Mouse (Mus musculus): Measurements from ENCODE around the gene Adgrf5.

Adgrf5 gene

GRCm38 (mm10) chr17:43359826-43360619, at the start of gene Adgrf5:
Adgrf5 (plus strand) TSS chr17:43360451.
- no peak for DNase-seq (ENCODE audit: low spot score in 2 of 2)

- no peak for DNase-seq (ENCODE audit: low spot score in 2 of 2)
Measured at GRCm38 (mm10) chr17:43325986-43326671, 34.1 kb upstream of the Adgrf5 start.

GRCm38 (mm10) chr17:43326726-43327700, 33.2 kb upstream of the Adgrf5 start:
- DNase-seq (ENCODE audit: low spot score in 2 of 2), result peak in 1 of 2 experiments; percentile 8

- no peak for DNase-seq (ENCODE audit: low spot score in 2 of 2)
Measured at GRCm38 (mm10) chr17:43327810-43328209, 32.4 kb upstream of the Adgrf5 start.

GRCm38 (mm10) chr17:43329216-43329615, 31.0 kb upstream of the Adgrf5 start:
- DNase-seq (ENCODE audit: low spot score in 2 of 2), result no peak

- no peak for DNase-seq (ENCODE audit: low spot score in 2 of 2)
Measured at GRCm38 (mm10) chr17:43329761-43330183, 30.5 kb upstream of the Adgrf5 start.

GRCm38 (mm10) chr17:43332686-43333085, 27.6 kb upstream of the Adgrf5 start:
- DNase-seq (ENCODE audit: low spot score in 2 of 2), result no peak

- no peak for DNase-seq (ENCODE audit: low spot score in 2 of 2)
Measured at GRCm38 (mm10) chr17:43334074-43334473, 26.2 kb upstream of the Adgrf5 start.

- DNase-seq (ENCODE audit: low spot score in 2 of 2), result no peak
Measured at GRCm38 (mm10) chr17:43337643-43338042, 22.6 kb upstream of the Adgrf5 start.

- DNase-seq (ENCODE audit: low spot score in 2 of 2), result no peak
Measured at GRCm38 (mm10) chr17:43338279-43338678, 22.0 kb upstream of the Adgrf5 start.

GRCm38 (mm10) chr17:43346499-43346898, 13.8 kb upstream of the Adgrf5 start:
- peak in 1 of 2 experiments; percentile 6 for DNase-seq (ENCODE audit: low spot score in 2 of 2)

- no peak for DNase-seq (ENCODE audit: low spot score in 2 of 2)
Measured at GRCm38 (mm10) chr17:43357902-43358539, 2.2 kb upstream of the Adgrf5 start.

GRCm38 (mm10) chr17:43361021-43361420, 770 bp downstream of the Adgrf5 start:
- no peak for DNase-seq (ENCODE audit: low spot score in 2 of 2)

GRCm38 (mm10) chr17:43362362-43362761, 2.1 kb downstream of the Adgrf5 start:
- no peak for DNase-seq (ENCODE audit: low spot score in 2 of 2)

- DNase-seq (ENCODE audit: low spot score in 2 of 2), result no peak
Measured at GRCm38 (mm10) chr17:43362881-43363280, 2.6 kb downstream of the Adgrf5 start.

- no peak for DNase-seq (ENCODE audit: low spot score in 2 of 2)
Measured at GRCm38 (mm10) chr17:43363921-43364320, 3.7 kb downstream of the Adgrf5 start.

- DNase-seq (ENCODE audit: low spot score in 2 of 2), result no peak
Measured at GRCm38 (mm10) chr17:43365297-43365696, 5.0 kb downstream of the Adgrf5 start.

GRCm38 (mm10) chr17:43366486-43366885, 6.2 kb downstream of the Adgrf5 start:
- no peak for DNase-seq (ENCODE audit: low spot score in 2 of 2)

GRCm38 (mm10) chr17:43368171-43368576, 7.9 kb downstream of the Adgrf5 start:
- DNase-seq (ENCODE audit: low spot score in 2 of 2), result no peak

- DNase-seq (ENCODE audit: low spot score in 2 of 2), result no peak
Measured at GRCm38 (mm10) chr17:43372604-43373003, 12.4 kb downstream of the Adgrf5 start.

- no peak for DNase-seq (ENCODE audit: low spot score in 2 of 2)
Measured at GRCm38 (mm10) chr17:43374020-43374419, 13.8 kb downstream of the Adgrf5 start.
